Comparison of ENCODE assay signal across 8 mouse cellular contexts in the genomic region with DNA sequence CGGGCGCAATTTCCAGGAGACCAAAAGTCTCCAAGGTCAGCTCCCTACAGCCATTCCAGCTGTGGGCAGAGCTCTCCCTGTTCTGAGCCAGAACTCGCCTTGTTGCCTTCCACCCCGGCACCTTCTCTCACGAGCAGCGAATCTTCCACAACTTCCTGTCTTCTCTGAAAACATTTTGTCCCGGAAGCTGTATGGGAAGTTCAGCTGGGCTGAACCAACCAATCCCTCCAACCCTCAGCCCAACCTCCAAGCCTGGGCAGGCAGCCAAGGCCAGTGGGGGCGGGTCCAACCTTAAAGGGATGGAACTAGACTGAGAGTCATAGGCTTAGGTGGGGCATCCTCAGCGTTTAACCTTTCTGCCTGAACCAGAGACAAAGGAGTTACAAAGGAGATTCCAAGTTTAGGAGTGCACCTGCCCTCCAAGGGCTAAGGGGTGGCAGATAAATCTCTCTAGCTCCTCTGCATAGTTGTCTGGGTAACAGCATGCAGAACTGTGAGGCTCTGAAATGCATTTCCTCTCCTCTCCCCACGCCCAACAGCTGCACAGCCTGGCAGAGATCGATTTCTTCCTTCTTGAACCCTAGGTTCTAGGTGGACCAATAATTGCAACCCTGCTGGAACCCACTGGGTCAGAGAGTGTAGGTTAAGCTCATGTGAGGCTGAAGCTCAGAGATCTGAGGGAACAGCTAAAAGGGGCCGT. TPM values are rescaled to one million over a fixed set of nuclear protein-coding genes. Genes with fewer than 3 reads are reported as not detected.
DNase-seq lines count a peak whose midpoint lies in the region; ATAC-seq lines count a peak whose summit lies in the region.

Gene Cyp4f13, minus strand, starts transcription at position 188 of the 700 bp plus-strand sequence.

- ATAC-seq in activated CD4-positive, CD25-positive, alpha-beta regulatory T cell, adult 4 months, result peak; percentile 95
- peak; percentile 97 for ATAC-seq in inflammation-experienced regulatory T-cells, adult 6 months
- peak; percentile 94 for ATAC-seq in megakaryocyte-erythroid progenitor cell, adult 5-6 weeks (replicated peaks; ENCODE audit: low FRiP score, low TSS enrichment, poor library complexity, severe bottlenecking)

- intact Hi-C loops in left cerebral cortex, postnatal 10 days (cut with DNase I), result loop anchor here (5.0 kb wide), 1 partner anchor 40 kb away; no protein-coding TSS in a partner anchor

- DNase-seq in embryo, embryonic 10 days (ENCODE audit: low spot score), result peak; percentile 78
- peak; percentile 100 for DNase-seq in gastrocnemius, postnatal 10 days
- DNase-seq in left cerebral cortex, postnatal 10 days (ENCODE audit: extremely low spot score in 1 of 2, low spot score in 2 of 2), result peak; percentile 89 to 97
- DNase-seq in right cerebral cortex, postnatal 25 days, result peak; percentile 82
- DNase-seq in urinary bladder, postnatal 4 days (ENCODE audit: low spot score in 2 of 2), result peak; percentile 96 to 100

RNA-seq across cellular contexts. Expression of gene Cyp4f13, which starts in this region (rescaled TPM):
- polyA plus RNA-seq in activated CD4-positive, CD25-positive, alpha-beta regulatory T cell, adult 4 months (2017; shearing (Covaris generic)), result 10 to 100 TPM; 26.7 to 31.2 TPM
- 10 to 100 TPM in 1 of 2 experiments, 1 to 10 TPM in 1; 7.6 to 11.1 TPM for total RNA-seq in gastrocnemius, postnatal 10 days (2021)
- 10 to 100 TPM; 14.5 to 83.3 (median 55.8) TPM for polyA plus RNA-seq in inflammation-experienced regulatory T-cells, adult 6 months (2017; shearing (Covaris generic))
- 10 to 100 TPM in 1 of 2 experiments, 1 to 10 TPM in 1; 9.5 to 10.0 TPM for total RNA-seq in left cerebral cortex, postnatal 10 days (2021)
- total RNA-seq in megakaryocyte-erythroid progenitor cell, adult 5-6 weeks (2014; fragmentation: Nextera tagmentation), result 14.4 and 19.2 TPM in 2 replicates
- total RNA-seq in megakaryocyte-erythroid progenitor cell, adult 5-6 weeks (2017), result 2.8 and 5.4 TPM in 2 replicates

Comparison
In these comparisons a context has a peak if more than half of its experiments do, and no peak if none do; other contexts are left out.
1. Peak in every context shown above with its lines: DNase-seq and ATAC-seq.